Mouse (Mus musculus): ENCODE measurements at regions not wholly inside any gene's neighbourhood (a gene's known extent, or its start where the extent isn't known, plus 50 kb on each side); places are given as distances from the start of the nearest gene placed in this dataset.

DNA sequence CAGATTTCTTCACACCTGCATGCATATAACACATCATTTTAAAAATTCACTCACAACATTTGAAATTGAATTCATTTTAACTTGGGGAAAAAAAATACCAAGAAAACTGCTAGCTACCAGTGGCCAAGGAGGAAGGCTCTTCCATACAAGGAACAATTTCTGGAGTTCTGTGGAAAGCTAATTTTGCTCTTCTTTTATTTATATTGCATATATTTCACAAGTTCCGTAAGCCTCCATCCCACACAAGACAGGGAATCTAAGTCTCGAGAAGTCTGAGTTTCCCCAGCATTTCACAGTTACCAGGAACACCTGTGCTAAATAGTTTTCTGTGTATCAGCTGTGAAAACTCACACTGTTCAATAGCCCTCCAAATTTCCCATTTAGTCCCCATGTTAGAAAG, 198.8 kb upstream of the Tenm2 start:
- TF ChIP-seq CTCF (IDR thresholded peaks at IDR 0.05; ENCODE audit: low read depth) (no peak), EP300 (optimal IDR thresholded peaks at IDR 0.05) (no peak)
